Mouse (Mus musculus): ENCODE data around the gene Ap3b1.

GRCm38 (mm10) chr13:94359282-94359920 is 641 bp downstream of the Ap3b1 start:
- no peak for TF ChIP-seq CEBPB (IDR thresholded peaks at IDR 0.05; ENCODE audit: insufficient read depth, poor library complexity, severe bottlenecking)
- no peak for TF ChIP-seq TCF12 (IDR thresholded peaks at IDR 0.05; ENCODE audit: insufficient read depth, poor library complexity, severe bottlenecking)
- no peak for TF ChIP-seq POLR2A (IDR thresholded peaks at IDR 0.05; ENCODE audit: insufficient read length, low read depth)
- no peak for TF ChIP-seq USF1 (IDR thresholded peaks at IDR 0.05; ENCODE audit: low read depth)
- no peak for TF ChIP-seq POLR2AphosphoS2 (IDR thresholded peaks at IDR 0.05; ENCODE audit: insufficient read length, low read depth)
- TF ChIP-seq MAX (IDR thresholded peaks at IDR 0.05; ENCODE audit: low read depth) = no peak
- TF ChIP-seq SRF (IDR thresholded peaks at IDR 0.05; ENCODE audit: control insufficient read depth, insufficient read length, low read depth) = no peak
- TF ChIP-seq E2F4 (IDR thresholded peaks at IDR 0.05; ENCODE audit: insufficient read depth) = no peak
- TF ChIP-seq MYOG (IDR thresholded peaks at IDR 0.05; ENCODE audit: control insufficient read depth in 1 of 3, insufficient read depth in 1 of 3, insufficient read length in 2 of 3, low read depth in 2 of 3) = no peak
- no peak for TF ChIP-seq MYOD1 (IDR thresholded peaks at IDR 0.05; ENCODE audit: control insufficient read depth in 1 of 3, insufficient read length in 2 of 3, low read depth in 2 of 3)
- TF ChIP-seq TCF3 (IDR thresholded peaks at IDR 0.05; ENCODE audit: insufficient read length, low read depth) = no peak
- TF ChIP-seq REST (IDR thresholded peaks at IDR 0.05; ENCODE audit: insufficient read depth, insufficient read length) = no peak

Measured in myocyte (in vitro differentiated cells).